Mouse (Mus musculus) mouse trophoblast stem cell (cell line): ENCODE measurements around the gene Gpat2.

ENCODE experiments used
- in situ Hi-C, 2 experiments: fragments of 300-500 bp; cut with MseI, MboI; formaldehyde crosslinking; loops; 2 replicates in 1 of 2; 3 replicates in 1 of 2; pipeline ENCODE4 v1.15.1; 2025

Gpat2 gene

DNA sequence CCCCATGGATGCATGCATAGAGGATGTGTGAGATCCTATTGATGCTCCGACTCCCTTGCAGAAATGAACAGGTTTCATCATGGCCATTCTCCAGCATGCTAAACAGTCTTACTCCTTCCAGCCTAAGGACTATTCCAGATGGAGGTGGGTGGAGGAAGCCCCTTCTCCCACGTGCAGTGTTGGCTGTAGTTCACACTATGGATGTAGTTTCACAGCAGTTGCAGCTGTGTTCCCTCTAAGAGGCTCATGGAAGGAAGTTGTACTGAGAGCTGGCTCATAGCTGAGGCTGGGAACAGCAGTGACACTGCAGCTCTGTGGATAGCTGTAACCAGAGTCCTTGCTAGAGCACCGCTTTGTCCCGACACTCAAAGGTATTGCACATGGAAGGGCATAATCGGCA is 12.7 kb downstream of the Gpat2 start:
- in situ Hi-C loops = no loop called here

DNA sequence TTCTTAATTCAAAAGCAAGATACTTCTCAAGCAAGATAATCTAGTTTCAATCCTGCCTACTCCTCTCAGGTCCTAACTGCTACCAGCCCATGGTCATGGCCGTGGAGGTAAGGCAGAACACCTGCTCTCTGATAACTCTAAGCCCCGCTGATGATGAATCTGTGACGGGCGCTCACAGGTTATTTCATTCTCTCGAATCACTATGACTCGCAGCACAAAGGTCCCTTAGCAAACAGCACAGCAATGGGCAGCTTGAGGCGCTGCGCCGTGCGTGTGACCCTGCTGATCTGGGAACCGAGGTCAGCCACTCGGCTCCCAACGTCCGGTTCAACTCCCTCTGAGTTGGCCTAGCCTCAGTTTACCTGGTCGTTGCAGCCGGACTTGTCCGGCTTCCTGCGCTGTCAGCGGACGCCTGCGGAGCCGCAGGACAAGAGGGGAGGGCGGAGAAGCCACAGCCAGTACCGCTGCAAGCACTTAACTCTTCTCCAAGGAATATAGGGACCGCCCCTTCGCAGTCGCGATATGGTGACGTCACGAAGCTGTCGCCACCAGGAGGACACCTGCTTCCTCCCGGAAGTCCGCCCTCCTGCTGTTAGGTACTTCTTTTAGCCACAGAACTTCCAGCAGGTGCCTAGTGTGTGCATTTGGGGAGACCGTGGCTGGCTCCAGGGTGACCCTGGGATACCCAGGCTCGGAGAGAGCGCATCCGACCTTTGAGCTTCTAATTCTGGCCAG is 19.2 kb downstream of the Gpat2 start, which contains the start of gene Fahd2a:
Gene Fahd2a, minus strand, starts transcription at position 511 of the 735 bp plus-strand sequence.
- in situ Hi-C loops = loop anchor here (5.0 kb wide), 1 partner anchor 82 kb away; the partner anchor contains the start of gene Adra2b (in 2 of the 2)

DNA sequence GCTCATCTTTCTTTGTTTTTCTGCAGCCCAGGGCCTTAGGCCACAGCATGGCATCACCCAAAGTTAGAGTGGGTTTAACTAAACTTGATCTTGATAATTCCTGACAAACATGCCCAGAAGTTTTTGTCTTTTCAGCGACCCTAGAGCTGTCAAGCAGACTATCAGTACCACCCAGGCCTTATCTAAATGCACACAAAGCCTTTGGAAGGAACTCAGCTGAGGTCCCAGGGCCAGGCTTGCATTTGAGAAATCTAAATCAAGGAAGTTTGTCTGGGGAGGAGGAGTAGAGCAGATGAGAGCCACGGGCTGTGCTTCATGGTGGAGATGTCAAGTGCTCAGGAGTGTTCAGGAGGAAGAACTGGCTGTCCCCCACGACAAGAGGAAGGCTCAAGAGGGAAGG is 21.8 kb downstream of the Gpat2 start:
- in situ Hi-C loops = no loop called here

DNA sequence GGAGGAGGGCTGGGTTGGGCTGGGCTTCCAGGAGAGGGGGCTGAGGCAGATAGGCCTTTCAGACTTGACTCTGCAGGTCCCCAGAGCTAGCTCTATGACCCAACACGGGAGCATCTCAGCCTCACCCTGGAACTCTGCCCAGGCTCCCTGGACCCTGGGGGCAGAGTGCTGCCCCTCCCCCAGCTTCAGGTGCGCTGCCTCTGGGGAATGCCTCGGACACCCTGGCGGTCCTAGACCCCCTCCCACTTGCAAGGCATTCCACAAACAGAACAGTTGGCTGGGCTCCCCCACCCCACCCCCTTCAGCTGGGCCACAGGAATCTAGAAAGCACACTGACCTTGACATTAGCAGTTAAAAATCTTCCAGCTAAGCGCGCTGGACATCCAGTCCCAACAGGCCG is 24.7 kb downstream of the Gpat2 start:
- in situ Hi-C loops = no loop called here

DNA sequence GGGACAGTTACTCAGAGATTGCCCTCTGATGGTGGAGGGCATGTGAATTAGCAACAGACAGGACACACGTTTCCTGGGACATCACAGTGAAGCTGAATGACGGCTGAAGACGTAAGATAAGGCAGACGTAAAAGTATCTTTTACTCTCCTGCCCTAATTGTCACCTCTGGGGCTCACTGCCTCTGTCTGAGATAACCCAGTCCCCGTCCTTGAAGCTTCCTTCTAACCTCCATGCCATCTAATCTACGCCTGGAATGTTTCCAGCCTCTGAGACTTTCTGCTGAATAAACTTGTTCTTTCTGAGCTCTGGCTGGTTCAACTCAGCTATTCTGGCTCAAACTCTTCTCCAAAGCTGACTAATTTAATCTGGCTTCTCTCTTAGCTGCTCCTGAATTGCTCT is 26.7 kb downstream of the Gpat2 start:
- in situ Hi-C loops = no loop called here

DNA sequence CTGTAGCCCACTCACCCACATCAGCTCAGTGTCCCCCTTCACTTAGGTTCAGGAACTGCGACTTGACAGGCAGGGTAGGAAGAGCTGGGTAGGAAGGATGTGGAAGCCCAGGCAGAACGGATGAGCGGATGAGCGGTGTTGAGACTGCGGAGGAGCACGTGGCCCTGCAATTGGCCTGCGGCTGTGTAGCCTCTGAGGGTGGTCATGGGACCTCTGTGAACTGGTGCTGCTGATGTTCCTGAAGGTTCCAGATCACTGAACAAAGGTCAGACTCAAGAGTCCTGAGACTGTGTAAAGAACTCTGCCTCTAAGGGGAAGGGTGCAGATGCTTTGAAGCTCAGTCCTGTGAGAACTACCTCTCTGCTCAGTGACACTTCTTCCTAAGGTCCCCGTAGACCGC is 28.1 kb downstream of the Gpat2 start:
- in situ Hi-C loops = no loop called here

DNA sequence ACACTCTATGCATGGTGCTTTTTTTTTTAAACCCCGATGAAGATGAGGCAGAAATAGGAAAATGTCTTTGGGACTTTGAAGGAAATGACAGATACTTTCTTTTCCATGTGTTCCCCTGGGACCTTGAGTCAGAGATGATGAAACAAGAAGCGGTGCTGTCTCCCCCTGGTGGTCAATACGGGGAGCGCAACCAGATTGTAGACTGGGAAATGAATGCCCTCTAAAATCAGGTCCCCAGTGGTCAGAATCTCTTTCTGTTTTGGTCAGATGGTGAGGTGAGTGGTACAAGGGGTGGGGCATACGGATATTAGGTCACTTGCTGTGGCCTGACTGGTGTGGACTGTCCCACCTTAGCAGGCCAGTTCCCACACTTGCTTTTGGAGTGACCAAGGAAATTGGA is 28.8 kb downstream of the Gpat2 start:
- in situ Hi-C loops = no loop called here

DNA sequence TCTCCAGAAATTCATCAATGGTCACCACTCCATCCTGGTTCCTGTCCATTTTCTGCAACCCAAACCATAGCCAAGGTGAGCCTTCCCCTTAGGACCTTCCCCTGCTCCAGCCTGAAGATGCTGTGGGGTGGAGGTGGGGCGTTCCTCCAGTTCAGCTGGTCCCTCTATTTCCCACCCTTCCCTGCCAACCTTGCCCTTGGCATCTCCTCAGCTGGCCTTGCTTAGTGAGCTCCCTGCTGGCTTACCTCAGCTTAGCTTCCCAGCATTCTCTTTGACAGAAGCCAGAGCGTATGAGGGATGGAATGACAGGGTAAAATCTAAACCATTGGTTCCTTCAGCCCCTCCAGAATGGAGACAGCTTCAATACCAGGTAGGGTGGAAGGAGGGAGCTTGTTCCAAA is 34.3 kb downstream of the Gpat2 start:
- in situ Hi-C loops = no loop called here

DNA sequence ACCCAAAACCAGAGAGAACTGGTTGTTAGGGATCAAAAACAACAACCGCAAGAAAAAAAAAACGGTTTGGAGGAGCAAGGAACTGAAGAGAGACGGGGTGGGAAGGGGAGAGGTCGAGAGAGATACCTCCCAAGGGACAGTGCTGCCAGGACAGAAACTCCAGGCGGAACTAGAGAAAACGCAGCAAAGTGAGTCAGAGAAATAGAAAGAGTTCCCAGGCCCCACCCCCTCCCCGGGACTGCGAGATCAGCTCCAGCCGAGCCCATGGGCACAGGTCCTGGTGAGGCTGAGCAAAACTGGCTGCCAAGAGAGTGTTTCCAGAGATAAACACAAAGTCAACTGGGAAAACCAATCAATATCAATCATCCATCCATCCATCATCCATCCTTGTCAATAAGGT is 36.4 kb downstream of the Gpat2 start:
- in situ Hi-C loops = loop anchor here (5.0 kb wide), 1 partner anchor 36 kb away; no protein-coding TSS in a partner anchor

DNA sequence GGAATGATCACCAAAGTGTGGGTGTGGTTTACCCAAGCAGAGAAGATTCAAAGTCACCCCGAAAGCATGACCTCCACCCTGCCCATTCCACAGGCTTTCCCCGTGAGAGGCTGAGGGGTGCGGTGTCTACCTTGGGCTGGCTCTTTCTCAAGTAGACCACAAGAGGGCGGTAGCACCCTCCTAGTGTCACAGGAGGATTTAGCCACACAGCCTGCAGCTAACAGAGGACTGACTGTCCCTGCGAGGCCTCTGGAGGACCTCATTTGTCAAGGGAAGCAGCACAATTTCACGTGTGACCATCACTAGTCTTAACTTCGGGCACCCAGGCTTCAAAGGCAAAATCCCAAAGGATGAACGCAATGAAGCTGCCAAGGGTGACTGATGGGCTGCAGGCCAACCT is 37.3 kb downstream of the Gpat2 start:
- in situ Hi-C loops = loop anchor here (5.0 kb wide), 1 partner anchor 35 kb away; no protein-coding TSS in a partner anchor

DNA sequence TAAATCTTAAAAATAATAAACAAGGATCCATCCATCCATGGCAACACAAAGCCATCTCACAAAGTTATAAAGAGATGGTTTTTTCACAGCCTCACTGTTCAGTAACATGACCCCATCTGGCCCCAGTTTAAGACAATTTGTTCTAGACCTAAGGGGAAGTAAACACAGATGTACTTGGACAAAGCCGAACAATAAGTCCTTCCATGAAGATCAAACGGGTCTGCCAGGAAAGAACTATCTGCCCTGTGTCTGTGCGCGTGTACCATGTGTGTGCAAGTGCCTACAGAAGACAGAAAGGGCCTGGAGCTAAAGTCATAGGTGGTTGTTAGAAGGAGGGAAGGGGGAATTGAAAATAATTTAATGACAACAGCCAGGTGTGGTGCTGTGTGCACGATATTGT is 45.2 kb downstream of the Gpat2 start:
- in situ Hi-C loops = no loop called here

DNA sequence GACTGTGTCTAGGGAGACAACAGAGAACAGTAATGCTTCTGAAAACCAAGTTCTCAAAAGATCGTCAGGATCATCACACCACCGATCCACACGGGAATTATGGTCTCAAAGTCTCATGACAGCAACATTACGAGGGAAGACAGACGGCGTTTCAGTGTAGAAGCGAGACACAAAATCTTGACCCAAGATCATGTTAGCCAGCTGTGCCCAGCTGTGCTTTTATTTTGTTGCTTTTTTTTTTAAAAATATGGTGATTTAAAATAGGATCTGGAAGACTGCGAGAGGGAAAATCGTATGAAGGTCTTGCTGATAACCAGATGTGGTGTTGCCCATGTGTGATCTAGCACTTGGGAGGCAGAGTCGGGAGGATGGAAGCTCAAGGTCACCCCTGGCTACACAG is 45.7 kb downstream of the Gpat2 start:
- in situ Hi-C loops = no loop called here

DNA sequence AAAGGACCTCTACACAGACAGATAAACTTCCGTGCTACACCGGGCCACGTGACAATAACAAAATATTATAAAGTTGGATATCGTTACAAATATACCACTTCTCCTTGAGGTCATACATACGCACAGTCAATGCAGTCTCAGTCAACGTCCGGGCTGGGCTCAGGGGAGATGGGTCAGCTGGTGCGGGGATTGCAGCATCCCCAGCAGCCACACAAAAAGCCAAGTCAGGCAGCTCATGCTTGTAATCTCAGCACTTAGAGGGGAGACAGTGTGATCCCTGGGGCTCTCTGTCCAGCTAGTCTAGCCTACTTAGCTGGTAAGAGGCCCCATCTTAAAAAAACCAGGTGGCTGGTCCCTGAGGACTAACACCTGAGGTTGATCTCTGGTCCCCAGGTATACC is 46.3 kb downstream of the Gpat2 start:
- in situ Hi-C loops = no loop called here

DNA sequence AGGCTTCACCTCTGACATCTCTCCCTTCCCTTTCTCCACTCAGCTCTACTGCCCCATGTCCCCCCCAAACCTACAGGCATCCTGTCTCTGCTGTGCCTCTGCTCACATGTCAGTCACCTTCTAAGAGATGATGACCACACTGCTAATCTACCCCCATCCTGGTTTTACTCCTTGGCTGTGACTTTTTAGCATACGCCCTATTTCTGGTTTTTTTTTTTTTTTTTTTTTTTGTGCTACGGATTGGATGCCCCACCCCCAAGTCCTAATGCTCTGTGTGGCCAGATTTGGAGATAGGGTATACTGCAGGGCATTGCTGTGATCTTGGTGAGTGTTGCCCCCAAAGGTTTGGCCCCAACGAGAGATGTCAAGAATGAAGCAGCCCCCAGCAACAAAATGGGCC is 47.3 kb downstream of the Gpat2 start:
- in situ Hi-C loops = no loop called here

DNA sequence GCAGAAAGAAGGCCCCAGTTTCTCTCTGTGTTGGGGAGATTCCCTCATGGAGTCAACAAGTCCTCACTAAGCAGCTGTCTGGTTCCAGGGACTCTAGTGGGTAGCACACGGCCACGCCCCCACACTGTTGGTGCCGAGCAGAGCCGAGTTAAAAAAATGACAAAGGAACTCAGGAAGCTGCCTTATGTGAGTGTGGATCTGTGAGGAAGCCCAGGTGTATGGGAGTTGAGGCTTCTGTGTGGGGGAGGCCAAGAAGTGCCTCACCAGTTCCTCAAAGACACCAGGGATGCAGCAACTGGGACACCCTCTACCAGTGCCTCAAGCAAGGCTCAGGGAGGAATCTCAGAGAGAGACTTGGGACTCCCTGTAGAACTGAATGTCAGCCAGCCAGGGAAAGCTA is 54.2 kb downstream of the Gpat2 start:
- in situ Hi-C loops = no loop called here

DNA sequence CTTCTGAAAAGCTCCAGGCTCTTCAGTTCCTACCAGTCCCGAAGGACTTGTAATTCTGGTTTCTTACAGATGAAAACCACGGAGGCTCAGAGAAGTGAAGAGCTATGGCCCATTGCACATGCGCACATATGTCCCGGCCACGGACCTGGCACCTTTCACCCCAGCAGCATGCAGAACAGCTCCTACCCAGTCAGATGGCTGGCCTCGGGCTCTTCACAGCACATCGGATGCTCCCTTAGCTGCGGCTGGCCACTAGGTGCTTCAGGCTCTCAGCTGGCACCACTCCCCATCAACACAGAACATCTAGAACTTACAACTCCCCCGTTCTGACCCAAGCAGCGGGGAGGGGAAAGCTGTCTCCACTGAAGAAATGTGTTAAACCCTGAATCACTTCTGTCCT is 54.8 kb downstream of the Gpat2 start:
- in situ Hi-C loops = no loop called here

DNA sequence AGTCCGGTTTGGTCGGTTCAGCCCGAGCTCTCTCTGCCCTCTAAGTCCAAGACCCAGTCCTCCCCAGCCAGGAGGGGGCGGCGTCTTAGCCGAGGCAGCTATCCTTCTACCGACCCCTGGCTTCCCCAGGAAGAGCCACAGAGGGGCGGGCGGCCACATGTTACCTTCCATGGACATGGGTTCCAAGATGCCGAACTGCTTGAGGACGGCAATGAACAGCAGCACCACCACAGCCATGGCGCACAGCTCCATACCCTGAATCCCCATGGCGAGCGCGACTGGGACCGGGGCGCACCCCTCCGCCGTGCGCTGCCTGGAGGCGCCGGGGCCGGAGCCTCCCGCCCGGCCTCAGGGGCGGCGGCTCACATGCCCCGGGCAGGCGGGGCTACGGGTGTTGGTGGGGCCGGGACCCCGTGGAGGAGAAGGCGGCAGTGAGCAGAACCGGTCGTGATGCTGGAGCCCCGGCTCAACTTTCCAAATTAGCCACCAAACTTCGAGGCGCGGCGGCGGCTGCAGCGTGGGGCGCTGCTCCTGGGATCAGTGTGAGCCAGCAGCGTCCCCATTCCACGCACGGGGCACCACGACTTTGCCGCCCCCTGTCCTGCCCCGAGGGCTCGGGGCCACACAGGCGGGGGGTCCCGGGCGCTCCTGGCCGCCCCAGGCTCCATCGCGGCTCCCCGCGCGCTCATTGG is 57.0 kb downstream of the Gpat2 start:
- in situ Hi-C loops = no loop called here

DNA sequence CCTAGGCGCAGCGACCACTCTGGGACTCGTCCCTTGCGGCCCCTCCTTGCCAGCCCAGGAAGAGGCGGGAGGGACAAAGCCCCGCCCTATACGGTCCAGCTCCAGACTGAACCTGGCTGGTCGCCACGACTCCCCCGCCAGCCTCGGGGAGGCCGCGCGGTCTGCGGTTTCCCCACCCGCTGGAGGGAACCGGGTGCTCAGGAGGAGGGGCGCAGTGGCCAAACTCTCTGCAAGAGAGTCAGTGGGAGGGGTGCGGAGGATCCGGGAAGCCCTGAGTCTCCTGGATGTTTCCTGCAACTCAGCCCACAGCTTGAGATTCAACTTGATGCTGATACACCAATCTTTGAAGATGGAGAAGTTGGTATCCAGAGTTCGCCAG is 57.5 kb downstream of the Gpat2 start:
- in situ Hi-C loops = no loop called here

DNA sequence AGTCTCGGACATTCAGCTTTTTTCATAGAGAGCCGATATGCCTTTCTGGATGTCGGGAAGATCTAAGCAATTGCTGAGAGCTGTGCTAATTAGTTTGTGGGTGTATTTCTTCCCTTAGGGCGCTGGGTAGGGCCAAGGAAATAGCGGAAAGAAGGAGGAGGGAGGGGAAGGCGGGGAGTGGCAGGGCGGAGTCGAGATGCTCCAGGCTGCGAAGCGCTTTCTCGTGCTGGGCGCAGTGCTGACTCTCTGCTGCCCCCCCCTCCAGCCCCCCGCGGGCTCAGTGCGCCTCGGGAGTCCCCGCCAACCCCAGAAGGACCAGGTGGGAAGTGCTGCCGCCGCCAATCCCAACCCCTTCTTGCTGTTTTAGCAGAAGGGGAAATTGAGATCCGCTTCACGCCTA is 58.0 kb downstream of the Gpat2 start:
- in situ Hi-C loops = no loop called here

DNA sequence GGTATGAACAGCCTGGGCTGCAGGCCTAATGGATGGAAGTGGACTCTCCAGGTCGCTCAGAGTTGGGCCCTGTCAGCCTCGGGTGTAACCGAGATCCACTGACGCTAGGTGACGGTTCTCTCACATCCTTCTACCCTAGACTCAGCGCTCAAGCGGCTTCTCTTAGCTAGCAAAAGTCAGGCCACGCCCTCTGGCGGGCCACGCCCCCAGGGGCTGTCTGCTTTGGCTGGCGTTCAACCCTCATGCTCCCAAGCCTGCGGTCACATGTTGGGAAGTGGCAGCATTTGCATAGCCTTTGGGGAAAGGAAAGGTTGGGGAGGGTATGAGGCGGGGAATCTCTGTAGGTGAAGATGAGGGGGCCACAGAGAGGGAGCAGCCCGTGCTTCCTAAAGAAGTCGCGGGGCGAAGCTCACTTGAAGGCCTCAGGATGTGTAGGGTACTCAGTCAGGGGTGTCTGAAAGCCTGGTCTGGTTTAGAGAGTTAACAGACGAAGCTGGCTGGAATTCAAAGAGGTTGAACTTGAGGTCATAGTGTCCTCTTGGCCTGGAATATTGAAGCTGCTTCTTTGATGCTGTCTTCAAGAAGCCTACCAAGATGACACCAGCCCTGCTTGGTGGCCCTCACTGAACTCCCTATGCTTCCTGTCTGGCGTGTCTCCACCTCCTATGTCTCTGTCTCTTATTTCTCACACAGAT is 59.6 kb downstream of the Gpat2 start:
- in situ Hi-C loops = no loop called here
